Mouse (Mus musculus): Measurements from ENCODE around the gene Rpa1.

GRCm38 (mm10) chr11:75265545-75265944, 82.6 kb downstream of the Rpa1 start:
- TF ChIP-seq CTCF (conservative IDR thresholded peaks at IDR 0.05; ENCODE audit: insufficient read depth, insufficient read length, low read depth, low read length): no peak
- no peak for TF ChIP-seq POLR2A (IDR thresholded peaks at IDR 0.05; ENCODE audit: low read depth, low read length)

All from kidney, adult 2 months (tissue).